Mouse (Mus musculus) ES-E14 (cell line): ENCODE results near the gene Col4a4.

Experiments used
- CHD2 ChIP-seq: IDR thresholded peaks from 2 replicates; pipeline ENCODE4 v1.6.1; 2014; ENCODE audit warnings: mild to moderate bottlenecking, low read depth, low read length, inconsistent platforms
- HCFC1 ChIP-seq: IDR thresholded peaks from 2 replicates; pipeline ENCODE4 v1.6.1; 2012; ENCODE audit warnings: low read length, inconsistent platforms, borderline replicate concordance; ENCODE audit not compliant: insufficient read depth
- MAFK ChIP-seq: IDR thresholded peaks from 2 replicates; pipeline ENCODE4 v1.6.1; 2014; ENCODE audit warnings: mild to moderate bottlenecking, low read depth, low read length, inconsistent platforms; ENCODE audit not compliant: insufficient read depth
- ZNF384 ChIP-seq: IDR thresholded peaks from 2 replicates; pipeline ENCODE4 v1.6.1; 2012; ENCODE audit warnings: low read depth, low read length, inconsistent platforms

DNA sequence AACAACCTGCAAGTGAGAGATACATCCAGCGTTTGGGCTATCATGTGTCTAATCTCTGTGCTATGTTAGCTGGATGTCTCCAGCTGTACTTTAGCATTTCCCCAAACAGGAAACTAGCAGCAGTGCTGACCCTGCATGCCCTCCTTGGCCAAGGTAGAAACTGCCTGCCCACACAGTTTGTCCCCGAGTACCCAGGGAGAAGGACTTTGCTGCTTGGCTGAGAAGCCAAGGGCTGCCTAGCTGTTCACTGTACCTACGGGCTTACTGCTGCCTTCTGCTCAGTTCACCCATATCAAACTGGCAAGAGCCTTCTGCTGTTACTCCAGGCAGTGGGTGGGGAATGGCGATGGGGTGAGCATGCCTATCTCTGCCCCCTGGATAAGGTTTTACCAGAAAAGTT lies 3.6 kb upstream of the Col4a4 start:
- TF ChIP-seq MAFK (no peak), ZNF384 (no peak), HCFC1 (no peak), CHD2 (no peak)
